Mouse (Mus musculus): ENCODE measurements at regions not wholly inside any gene's neighbourhood (a gene's known extent, or its start where the extent isn't known, plus 50 kb on each side); places are given as distances from the start of the nearest gene placed in this dataset.

GRCm38 (mm10) chr14:114808621-114809020, 283.4 kb upstream of the Gpc5 start:
- DNase-seq (ENCODE audit: low spot score in 2 of 2), result no peak

GRCm38 (mm10) chr14:114820677-114821076, 271.3 kb upstream of the Gpc5 start:
- DNase-seq (ENCODE audit: low spot score in 2 of 2), result no peak

DNA sequence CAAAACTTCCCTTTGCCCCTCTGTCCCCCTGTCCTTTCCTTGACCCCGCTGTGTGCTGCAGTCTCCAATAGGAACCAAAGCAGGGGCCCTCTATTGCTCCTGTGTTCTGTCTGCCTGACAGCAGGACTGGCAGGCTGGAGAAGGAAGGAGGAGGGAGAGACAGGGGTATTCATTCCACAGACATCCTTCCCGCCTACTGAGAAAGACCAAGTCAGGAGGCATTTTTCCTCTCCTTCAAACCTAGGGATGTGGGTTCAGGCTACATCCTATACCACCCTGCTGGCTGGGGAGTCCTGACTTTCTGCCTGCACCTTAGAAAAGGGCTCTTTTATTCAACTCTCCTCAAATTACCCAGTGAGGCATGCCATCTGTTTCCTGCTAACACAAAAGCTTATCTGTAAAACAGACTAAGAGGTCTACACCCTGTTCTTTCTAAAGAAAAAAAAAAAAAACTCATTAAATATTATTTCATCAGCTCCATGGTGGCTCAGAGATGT, 270.9 kb upstream of the Gpc5 start:
- no peak for DNase-seq (ENCODE audit: low spot score in 2 of 2)

GRCm38 (mm10) chr14:114821672-114822071, 270.3 kb upstream of the Gpc5 start:
- no peak for DNase-seq (ENCODE audit: low spot score in 2 of 2)

- no peak for DNase-seq (ENCODE audit: low spot score in 2 of 2)
Measured at GRCm38 (mm10) chr14:114826662-114827321, 265.2 kb upstream of the Gpc5 start.

DNA sequence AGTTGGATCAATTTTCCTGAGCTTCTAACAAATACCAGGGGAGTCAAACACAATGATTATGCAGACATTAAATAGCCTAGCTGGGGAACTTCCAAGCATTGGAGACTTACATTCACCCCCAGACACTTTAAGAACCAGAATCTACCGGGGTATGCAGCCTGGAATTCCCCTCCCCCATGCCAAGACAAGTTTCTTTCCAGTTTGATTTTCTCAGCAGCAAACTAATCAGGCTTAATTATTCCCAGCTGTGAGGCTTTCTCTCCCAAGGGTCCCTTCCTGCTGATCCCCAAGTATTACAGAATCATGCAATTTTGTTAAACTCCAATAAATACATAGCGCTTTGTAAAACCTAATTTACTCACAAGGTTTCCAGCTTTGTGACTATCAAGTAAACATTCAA, 262.7 kb upstream of the Gpc5 start:
- no peak for DNase-seq (ENCODE audit: low spot score in 2 of 2)

GRCm38 (mm10) chr14:114832987-114833386, 259.0 kb upstream of the Gpc5 start:
- DNase-seq (ENCODE audit: low spot score in 2 of 2), result no peak

DNA sequence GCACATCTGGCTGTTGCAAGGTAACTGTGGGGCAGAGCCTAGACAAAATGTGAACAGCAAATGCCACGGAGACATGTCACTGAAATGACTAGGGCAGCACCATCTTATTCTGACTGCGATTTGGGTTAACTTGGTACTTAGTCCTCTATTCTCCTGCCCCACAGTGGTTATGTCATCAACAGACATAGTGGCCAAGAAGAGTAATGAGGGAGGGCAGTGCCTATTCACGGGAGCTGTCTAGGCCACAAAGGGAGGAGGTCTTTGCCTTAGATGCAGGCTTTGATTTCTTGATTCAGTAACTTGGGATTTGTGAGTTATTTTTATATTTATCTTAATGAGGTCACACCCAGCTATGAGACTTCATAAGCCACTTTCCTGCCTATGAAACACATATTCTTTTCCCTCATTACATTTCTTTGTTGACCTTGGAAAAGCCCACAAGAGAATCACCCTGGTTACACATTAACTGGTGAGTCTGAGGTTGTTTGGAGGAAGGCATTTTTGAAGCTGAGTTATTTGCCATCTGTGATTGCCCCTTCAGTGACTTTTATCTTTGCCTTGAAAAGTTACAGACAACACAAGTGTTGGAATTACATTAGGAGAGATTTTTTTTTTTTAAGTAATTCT, 255.2 kb upstream of the Gpc5 start:
- no peak for DNase-seq (ENCODE audit: low spot score in 2 of 2)

DNA sequence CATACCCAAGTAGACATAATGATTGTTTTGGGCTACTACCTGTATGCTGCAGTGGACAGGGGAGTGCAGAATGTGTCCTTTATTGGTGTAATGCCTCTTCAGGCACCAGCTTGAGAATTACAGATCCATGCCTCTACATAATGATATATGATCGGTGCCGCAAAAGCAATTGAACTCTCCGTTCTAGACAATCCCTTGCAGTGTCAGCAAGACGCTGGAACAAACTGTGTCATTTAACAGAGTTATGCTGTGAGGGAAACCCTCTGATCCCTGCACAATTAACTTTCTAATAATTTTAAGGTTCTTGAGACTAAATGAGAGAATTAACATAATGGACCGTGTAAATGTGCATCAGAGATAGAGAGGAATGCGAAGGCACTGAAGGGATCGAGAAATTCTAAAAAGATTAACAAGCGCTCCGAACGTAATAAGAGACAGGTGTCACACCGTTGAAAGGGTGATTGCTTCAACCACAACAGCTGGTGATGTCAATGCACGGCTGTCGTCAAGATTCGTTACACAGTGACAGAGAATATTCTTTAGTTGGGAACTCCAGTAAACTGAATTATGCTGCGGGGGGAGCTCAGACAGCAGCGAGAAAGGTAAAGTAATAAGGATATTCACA, 254.3 kb upstream of the Gpc5 start:
- DNase-seq (ENCODE audit: low spot score in 2 of 2), result no peak

DNA sequence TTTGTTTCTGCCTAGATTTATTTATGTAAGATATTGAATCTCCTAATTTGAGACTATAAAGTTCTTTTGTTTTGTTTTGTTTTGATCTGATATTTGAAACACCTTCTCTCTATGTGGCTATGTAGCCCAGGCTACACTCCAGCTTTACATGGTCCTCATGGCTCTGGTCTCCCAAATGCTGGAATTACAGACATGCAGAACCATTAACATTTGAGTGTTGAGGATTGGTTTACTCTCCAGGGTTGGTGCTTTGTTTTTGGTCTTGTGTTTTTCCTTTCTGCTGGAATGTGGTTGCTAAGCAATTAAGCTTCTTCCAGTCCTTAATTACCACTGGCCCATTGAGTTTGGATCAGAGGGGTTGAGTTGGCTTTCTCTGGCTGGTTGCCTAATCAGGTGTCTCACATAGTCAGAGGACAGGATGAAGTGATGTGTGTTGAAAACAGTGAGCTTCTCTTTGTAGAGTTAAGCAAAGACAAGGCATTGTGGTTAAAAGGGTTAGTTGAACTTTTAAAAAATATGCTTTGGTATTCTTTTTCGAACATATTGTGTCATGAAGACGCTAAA, 252.6 kb upstream of the Gpc5 start:
- no peak for DNase-seq (ENCODE audit: low spot score in 2 of 2)

DNA sequence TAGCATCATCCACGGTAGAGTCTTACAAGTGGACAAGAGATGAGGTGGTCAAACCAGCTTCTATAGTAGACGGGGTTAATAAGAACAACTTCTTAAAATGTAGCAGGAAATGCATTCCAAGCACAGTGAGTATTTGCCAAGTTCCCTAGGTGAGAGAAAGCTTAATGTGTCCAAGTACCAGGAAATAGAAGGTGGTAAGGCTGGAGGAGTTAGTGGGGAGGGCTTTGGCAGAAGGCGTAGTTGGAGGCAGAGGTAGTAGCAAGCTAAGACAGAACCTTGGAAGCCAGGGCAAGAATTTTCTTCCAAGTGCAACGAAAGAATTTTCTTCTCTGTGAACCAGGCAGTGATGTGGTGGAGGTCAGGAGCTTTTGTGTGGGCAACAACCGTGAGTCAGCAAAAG, 251.2 kb upstream of the Gpc5 start:
- peak in 1 of 2 experiments; percentile 9 for DNase-seq (ENCODE audit: low spot score in 2 of 2)

DNA sequence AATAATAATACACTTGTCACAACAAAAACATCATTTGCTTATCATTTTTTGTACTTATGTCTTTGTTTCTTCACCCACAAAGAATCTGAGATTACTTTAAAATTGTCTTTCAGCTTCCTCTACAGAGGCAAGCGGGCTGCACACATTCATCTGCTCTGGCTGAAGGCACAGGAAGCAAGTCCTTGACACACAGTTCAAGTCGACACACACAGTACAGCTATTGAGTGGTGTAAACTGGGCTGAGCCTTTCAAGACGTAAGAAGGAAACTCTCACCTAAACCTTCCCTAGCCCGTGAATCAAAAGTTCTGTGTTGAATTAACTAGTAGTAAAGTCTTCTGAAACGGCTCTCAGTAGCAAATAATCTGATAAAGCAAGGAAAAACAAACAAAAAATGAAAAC, 250.5 kb upstream of the Gpc5 start:
- no peak for DNase-seq (ENCODE audit: low spot score in 2 of 2)

DNA sequence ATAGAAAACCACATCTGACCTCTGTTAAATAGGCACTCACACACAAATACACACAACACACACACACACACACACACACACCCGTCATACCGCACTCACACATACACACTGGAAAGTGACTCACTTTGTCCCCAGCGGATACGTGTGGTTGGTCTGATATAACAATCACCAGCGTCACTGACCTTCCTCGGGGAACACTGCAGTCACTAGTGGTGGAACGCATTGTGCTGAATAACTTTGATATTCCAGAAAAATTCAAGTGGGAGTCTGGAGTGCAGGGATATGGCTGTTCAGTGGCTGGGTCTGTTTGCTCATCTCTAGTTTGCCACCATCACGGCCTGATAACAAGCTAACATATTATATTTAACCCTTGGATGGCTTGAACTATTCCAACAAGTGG, 249.7 kb upstream of the Gpc5 start:
- no peak for DNase-seq (ENCODE audit: low spot score in 2 of 2)

DNA sequence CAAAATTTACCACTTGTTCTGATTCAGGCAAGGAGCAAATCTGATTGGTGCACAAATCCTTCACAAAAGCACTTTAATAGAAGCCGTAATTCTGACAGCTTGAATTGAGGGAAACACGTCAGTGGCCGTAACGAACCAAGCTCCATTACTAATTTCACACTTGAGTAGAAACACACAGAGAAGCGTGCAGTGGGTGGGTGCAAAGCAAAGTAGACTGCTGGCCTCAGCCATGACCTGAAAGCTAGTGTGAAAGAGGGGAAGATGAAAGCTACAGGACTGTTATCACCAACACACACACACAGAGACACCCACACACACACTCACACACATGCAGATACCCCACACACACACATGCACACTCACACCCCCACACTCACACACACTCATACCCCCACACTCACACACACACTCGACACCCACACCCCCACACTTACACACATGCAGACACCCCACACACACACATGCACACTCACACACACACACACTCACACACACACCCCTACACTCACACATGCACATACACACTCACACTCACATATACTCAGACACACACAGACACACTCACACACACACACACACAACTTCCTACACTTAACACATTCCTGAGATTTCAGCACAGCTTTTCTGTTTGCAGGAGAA, 248.8 kb upstream of the Gpc5 start:
- DNase-seq (ENCODE audit: low spot score in 2 of 2), result no peak

GRCm38 (mm10) chr14:114854324-114855054, 237.5 kb upstream of the Gpc5 start:
- no peak for DNase-seq (ENCODE audit: low spot score in 2 of 2)

- no peak for DNase-seq (ENCODE audit: low spot score in 2 of 2)
Measured at GRCm38 (mm10) chr14:114855055-114855740, 236.8 kb upstream of the Gpc5 start.

DNA sequence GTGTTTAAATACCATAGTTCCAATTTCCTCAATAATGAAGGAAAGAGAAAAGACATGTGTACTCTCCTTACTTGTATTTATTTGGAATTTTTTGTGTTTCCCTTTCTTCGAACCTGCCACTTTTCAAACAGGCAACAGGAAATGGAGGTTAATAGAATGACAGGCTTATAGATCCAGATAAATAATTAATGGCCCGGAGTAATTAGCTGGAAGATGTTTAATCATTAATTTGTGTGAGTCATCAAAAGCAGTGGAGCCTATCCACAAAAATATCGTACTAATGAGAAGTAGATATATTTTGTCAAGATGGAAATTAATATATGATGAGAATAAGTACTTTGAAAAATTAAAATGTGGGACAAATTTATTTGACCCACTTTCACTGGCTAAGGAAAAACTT, 236.3 kb upstream of the Gpc5 start:
- no peak for DNase-seq (ENCODE audit: low spot score in 2 of 2)

- no peak for DNase-seq (ENCODE audit: low spot score in 2 of 2)
Measured at GRCm38 (mm10) chr14:114856243-114857031, 235.6 kb upstream of the Gpc5 start.

DNA sequence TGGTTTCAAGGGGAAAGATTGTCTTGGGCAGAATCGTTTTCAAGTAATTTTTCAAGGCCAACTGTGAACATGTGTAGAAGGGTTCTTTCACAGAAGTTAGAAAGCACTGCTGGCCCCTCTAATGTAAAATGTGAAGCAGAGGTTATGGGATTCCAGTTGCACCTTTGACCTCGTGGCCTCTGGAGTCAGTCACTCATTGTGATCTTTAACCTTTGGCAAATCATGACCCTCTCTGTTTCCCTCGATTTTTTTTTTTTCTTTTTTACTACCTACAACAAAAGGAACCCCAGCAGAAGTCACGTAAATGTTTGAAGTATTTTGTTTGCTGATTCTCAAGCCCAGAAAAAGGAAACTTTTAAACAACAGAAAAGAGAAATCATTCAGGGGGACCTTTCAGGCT, 234.8 kb upstream of the Gpc5 start:
- DNase-seq (ENCODE audit: low spot score in 2 of 2), result no peak

DNA sequence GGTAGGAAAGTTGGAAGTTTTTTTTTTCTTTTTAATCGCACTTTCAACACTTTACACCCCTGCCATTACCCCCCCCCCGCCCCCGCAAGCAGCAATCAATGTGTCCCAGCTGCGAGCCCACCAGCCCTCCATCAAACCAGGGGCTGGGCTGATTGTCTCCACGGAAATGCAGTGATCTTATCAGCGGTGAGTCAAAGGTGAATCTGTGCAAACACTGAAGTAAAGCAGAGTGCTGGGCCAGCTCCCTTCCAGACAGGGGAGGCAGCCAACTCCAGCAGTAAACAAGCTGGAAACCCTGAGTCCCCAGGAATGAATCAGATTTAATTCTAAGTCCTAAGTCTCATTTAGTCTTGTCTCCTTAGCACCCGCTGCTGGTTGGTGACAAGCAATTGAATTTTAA, 234.3 kb upstream of the Gpc5 start:
- DNase-seq (ENCODE audit: low spot score in 2 of 2), result no peak

Data from urinary bladder, postnatal 36 days (tissue).